Mouse (Mus musculus) heart, embryonic 10.5 days (tissue): Measurements from ENCODE around the gene Mmachc. TPM values are rescaled to one million over a fixed set of nuclear protein-coding genes. Genes with fewer than 3 reads are reported as not detected.
"Not testable (repeated sequence)": the region's sequence is repeated elsewhere in the genome, so short reads cannot be mapped to it uniquely, and the experiment has no call there.

Source experiments
- DNase-seq: peaks from one replicate; pipeline ENCODE4 v3.0.0-alpha.2; 2017; ENCODE audit warnings: low spot score
- H3K27ac ChIP-seq: fragments of 300-500 bp; sonication (generic); 2 replicates; pipeline ENCODE4 v1.5.1; 2016; ENCODE audit warnings: mild to moderate bottlenecking
- H3K27me3 ChIP-seq: fragments of 300-500 bp; sonication (generic); 2 replicates; pipeline ENCODE4 v1.6.1; 2016; ENCODE audit warnings: mild to moderate bottlenecking; ENCODE audit not compliant: poor library complexity, insufficient read depth, severe bottlenecking
- H3K36me3 ChIP-seq: fragments of 300-500 bp; sonication (generic); 2 replicates; pipeline ENCODE4 v1.6.1; 2016; ENCODE audit warnings: mild to moderate bottlenecking, moderate library complexity
- H3K4me1 ChIP-seq: fragments of 300-500 bp; sonication (generic); 2 replicates; pipeline ENCODE4 v1.6.1; 2016; ENCODE audit warnings: mild to moderate bottlenecking
- H3K4me3 ChIP-seq: fragments of 300-500 bp; sonication (generic); 2 replicates; pipeline ENCODE4 v1.5.1; 2016; ENCODE audit warnings: mild to moderate bottlenecking, moderate library complexity
- H3K9me3 ChIP-seq: fragments of 300-500 bp; sonication (generic); 2 replicates; pipeline ENCODE4 v1.6.1; 2016; ENCODE audit warnings: mild to moderate bottlenecking, moderate library complexity
- WGBS: fragments of 180-500 bp; shearing (Covaris S2); methylation state at CpG from one replicate; pipeline ENCODE4 v1.1.7; 2016; 5-methylcytosine and 5-hydroxymethylcytosine counted together
- polyA plus RNA-seq: library from polyadenylated mRNA; unstranded; fragments of >200 nt; fragmentation: Nextera tagmentation; extraction: Ambion mirVana; gene quantifications from 2 replicates; pipeline ENCODE4 v1.2.1, GENCODE M21; 2016

Mmachc gene
- polyA plus RNA-seq, 1 experiment from 2014 or later: 33.6 TPM

GRCm38 (mm10) chr4:116684665-116685064 lies 23.5 kb downstream of the Mmachc start:
- Histone ChIP-seq H3K27ac (peak overlapping the region; percentile 97), H3K4me1 (peaks cover 15% of the 10 kb centered on the region), H3K4me3 (peak overlapping the region; percentile 84), H3K27me3 (no peaks in the 10 kb centered on the region), H3K9me3 (no peaks in the 10 kb centered on the region), H3K36me3 (peaks cover 25% of the 10 kb centered on the region)
- no peak for DNase-seq
- 79% methylated on average over 2 of the region's 2 CpGs for WGBS

GRCm38 (mm10) chr4:116683957-116684356 lies 24.2 kb downstream of the Mmachc start:
- Histone ChIP-seq H3K9me3 (no peaks in the 10 kb centered on the region), H3K27ac (no peak overlapping the region), H3K27me3 (no peaks in the 10 kb centered on the region), H3K4me3 (no peak overlapping the region), H3K36me3 (peaks cover 18% of the 10 kb centered on the region), H3K4me1 (peaks cover 15% of the 10 kb centered on the region)
- DNase-seq: no peak
- 61% methylated on average over 4 of the region's 4 CpGs for WGBS

DNA sequence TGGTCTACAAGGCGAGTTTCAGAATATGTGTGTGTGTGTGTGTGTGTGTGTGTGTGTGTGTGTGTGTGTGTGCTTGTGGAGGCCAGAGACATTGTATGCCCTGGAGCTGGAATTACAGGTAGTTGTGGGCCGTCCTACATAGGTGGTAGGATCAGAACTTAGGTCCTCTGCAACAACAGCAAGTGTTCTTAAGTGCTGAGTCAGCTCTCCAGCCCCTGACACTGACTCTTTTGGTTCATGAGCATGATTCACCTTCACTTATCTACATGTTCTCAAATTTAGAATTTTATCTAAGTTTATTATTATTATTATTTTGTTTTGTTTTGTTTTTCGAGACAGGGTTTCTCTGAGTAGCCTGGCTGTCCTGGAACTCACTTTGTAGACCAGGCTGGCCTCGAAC lies 27.7 kb downstream of the Mmachc start:
- not testable (repeated sequence) for H3K36me3 ChIP-seq, H3K4me1 ChIP-seq, H3K27ac ChIP-seq, H3K9me3 ChIP-seq, H3K27me3 ChIP-seq, DNase-seq, H3K4me3 ChIP-seq
- WGBS: 87% methylated on average over 4 of the region's 4 CpGs

GRCm38 (mm10) chr4:116679141-116679540 lies 29.1 kb downstream of the Mmachc start:
- no peak overlapping the region for H3K4me3 ChIP-seq
- 65% methylated on average over 5 of the region's 5 CpGs for WGBS
- no peak overlapping the region for H3K27ac ChIP-seq
- DNase-seq: no peak
- H3K4me1 ChIP-seq: no peaks in the 10 kb centered on the region
- no peaks in the 10 kb centered on the region for H3K27me3 ChIP-seq
- no peaks in the 10 kb centered on the region for H3K9me3 ChIP-seq
- no peaks in the 10 kb centered on the region for H3K36me3 ChIP-seq

DNA sequence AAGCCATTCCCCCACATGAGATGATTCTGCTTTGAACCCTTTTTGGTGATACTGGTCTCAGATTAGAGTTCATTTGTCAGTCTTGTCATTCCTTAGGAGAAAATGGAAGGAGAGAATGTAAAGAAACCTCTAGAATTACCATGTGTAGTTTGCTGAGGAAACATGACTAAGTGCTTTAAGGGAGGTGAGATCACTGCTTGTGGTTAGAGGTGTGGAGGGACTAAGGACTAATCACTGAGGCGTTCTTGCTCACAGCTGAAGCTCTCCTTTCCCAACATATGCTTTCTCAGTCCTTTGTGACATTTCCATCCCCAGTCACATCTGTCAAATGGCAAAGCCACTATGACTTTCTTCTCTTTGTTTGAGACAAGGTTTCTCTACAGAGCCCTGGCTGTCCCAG lies 30.4 kb downstream of the Mmachc start:
- 73% methylated on average over 1 of the region's 1 CpGs for WGBS
- H3K27me3 ChIP-seq: no peaks in the 10 kb centered on the region
- no peak for DNase-seq
- no peak overlapping the region for H3K27ac ChIP-seq
- no peak overlapping the region for H3K4me3 ChIP-seq
- 0 out of 2 replicates have a peak, but pooled peaks cover 2% of the 10 kb centered on the region for H3K4me1 ChIP-seq
- H3K36me3 ChIP-seq: no peaks in the 10 kb centered on the region
- no peaks in the 10 kb centered on the region for H3K9me3 ChIP-seq

DNA sequence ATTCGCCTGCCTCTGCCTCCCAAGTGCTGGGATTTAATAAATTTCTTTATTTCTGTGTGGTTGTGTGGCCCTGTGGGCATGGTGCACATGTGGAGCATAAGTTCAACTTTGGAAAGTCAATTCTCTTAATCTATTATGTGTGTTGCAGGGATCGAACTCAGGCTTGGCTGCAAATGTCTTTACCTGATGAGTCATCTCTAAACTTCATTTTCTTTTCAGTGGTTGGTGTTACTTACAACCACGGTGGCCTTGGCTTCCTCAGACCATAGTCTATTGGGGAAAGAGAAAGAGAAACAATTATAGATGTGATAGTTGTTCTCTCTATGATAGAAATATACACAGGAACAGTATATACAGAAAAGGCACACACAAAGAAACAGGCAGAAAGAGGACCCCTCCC lies 32.2 kb downstream of the Mmachc start:
- Histone ChIP-seq H3K27ac (no peak overlapping the region), H3K4me3 (no peak overlapping the region), H3K27me3 (no peaks in the 10 kb centered on the region), H3K9me3 (no peaks in the 10 kb centered on the region), H3K36me3 (no peaks in the 10 kb centered on the region), H3K4me1 (0 out of 2 replicates have a peak, but pooled peaks cover 3% of the 10 kb centered on the region)
- WGBS: 74% methylated on average over 3 of the region's 3 CpGs
- no peak for DNase-seq

DNA sequence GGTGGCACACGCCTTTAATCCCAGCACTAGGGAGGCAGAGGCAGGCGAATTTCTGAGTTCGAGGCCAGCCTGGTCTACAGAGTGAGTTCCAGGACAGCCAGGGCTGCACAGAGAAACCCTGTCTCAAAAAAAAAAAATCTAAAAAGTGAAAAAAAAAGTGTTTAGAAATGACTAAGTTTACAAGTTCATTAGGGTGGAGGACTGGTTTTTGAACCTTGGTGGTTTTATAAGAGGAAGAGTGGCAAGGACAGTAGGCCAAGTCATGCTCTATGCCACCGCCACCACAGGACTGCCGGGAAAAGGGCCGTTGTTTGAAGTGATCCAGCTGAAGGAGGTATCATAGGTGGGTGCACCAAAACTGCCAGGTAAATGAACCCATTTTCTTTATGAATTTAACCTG lies 33.4 kb downstream of the Mmachc start:
- H3K9me3 ChIP-seq, H3K4me3 ChIP-seq, DNase-seq, H3K27me3 ChIP-seq, H3K27ac ChIP-seq, H3K4me1 ChIP-seq, H3K36me3 ChIP-seq: not testable (repeated sequence)
- WGBS: 88% methylated on average over 6 of the region's 6 CpGs

DNA sequence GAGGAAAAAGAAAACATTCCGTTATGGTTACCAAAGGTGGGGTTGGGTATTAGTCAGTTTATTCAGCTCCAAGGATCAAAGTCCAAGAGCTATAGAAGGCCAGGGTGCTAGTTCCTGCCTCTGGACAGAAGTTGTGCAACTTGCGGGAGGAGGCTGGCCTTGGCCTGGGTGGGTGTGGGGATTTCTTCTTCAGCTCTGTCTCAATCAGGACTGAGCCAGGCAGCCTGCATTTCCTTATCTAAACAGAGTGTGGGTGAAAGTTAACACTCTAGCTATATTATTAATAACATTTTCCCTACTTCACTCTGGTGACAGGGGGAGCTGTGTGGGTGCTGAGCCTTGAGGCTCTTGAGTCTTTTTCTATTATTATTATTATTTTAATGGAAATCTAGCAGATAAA lies 35.4 kb downstream of the Mmachc start:
- WGBS: 55% methylated on average over 2 of the region's 2 CpGs
- H3K36me3 ChIP-seq: no peaks in the 10 kb centered on the region
- DNase-seq: no peak

DNA sequence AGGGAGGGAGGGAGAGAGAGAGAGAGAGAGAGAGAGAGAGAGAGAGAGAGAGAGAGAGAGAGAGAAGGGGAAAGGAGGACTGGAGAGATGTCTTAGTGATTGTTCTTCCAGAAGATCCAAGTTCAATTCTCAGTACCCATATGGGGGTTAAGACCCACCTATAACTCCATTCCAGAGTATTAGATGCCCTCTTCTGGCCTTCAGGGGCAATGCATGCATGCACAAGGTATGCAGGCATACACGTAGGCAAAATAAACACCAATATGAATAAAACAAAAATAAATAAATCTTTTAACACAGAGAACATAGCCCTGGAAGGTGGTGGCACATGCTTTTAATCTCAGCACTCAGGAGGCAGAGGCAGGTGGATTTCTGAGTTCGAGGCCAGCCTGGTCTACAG lies 38.9 kb downstream of the Mmachc start:
- Histone ChIP-seq H3K9me3 (no peaks in the 10 kb centered on the region), H3K4me1 (0 out of 2 replicates have a peak, but pooled peaks cover 3% of the 10 kb centered on the region), H3K4me3 (no peak overlapping the region), H3K27me3 (no peaks in the 10 kb centered on the region), H3K36me3 (no peaks in the 10 kb centered on the region), H3K27ac (no peak overlapping the region)
- no peak for DNase-seq
- WGBS: 63% methylated on average over 2 of the region's 2 CpGs

More for the DNA sequence above, 35.4 kb downstream of the Mmachc start:
- H3K27me3 ChIP-seq: no peaks in the 10 kb centered on the region
- H3K4me3 ChIP-seq: no peak overlapping the region
- H3K27ac ChIP-seq: no peak overlapping the region
- no peaks in the 10 kb centered on the region for H3K9me3 ChIP-seq
- 0 out of 2 replicates have a peak, but pooled peaks cover 3% of the 10 kb centered on the region for H3K4me1 ChIP-seq

GRCm38 (mm10) chr4:116668145-116668544 lies 40.1 kb downstream of the Mmachc start:
- no peak overlapping the region for H3K27ac ChIP-seq
- no peaks in the 10 kb centered on the region for H3K36me3 ChIP-seq
- 0 out of 2 replicates have a peak, but pooled peaks cover 3% of the 10 kb centered on the region for H3K4me1 ChIP-seq
- H3K9me3 ChIP-seq: no peaks in the 10 kb centered on the region
- H3K27me3 ChIP-seq: no peaks in the 10 kb centered on the region
- WGBS: 56% methylated on average over 3 of the region's 3 CpGs
- no peak overlapping the region for H3K4me3 ChIP-seq
- no peak for DNase-seq

GRCm38 (mm10) chr4:116666625-116667024 lies 41.6 kb downstream of the Mmachc start:
- WGBS: 51% methylated on average over 4 of the region's 4 CpGs
- no peak for DNase-seq
- Histone ChIP-seq H3K36me3 (no peaks in the 10 kb centered on the region), H3K4me1 (no peaks in the 10 kb centered on the region), H3K27me3 (no peaks in the 10 kb centered on the region), H3K4me3 (no peak overlapping the region), H3K27ac (no peak overlapping the region), H3K9me3 (no peaks in the 10 kb centered on the region)

GRCm38 (mm10) chr4:116661998-116662397 lies 46.2 kb downstream of the Mmachc start:
- Histone ChIP-seq H3K9me3 (no peaks in the 10 kb centered on the region), H3K4me1 (no peaks in the 10 kb centered on the region), H3K27ac (no peak overlapping the region), H3K36me3 (no peaks in the 10 kb centered on the region), H3K27me3 (no peaks in the 10 kb centered on the region), H3K4me3 (no peak overlapping the region)
- no peak for DNase-seq
- 88% methylated on average over 1 of the region's 1 CpGs for WGBS

GRCm38 (mm10) chr4:116660829-116661228 lies 47.4 kb downstream of the Mmachc start:
- H3K27ac ChIP-seq: no peak overlapping the region
- 72% methylated on average over 6 of the region's 6 CpGs for WGBS
- H3K4me1 ChIP-seq: 0 out of 2 replicates have a peak, but pooled peaks cover 5% of the 10 kb centered on the region
- DNase-seq: no peak
- no peaks in the 10 kb centered on the region for H3K9me3 ChIP-seq
- no peaks in the 10 kb centered on the region for H3K27me3 ChIP-seq
- H3K4me3 ChIP-seq: no peak overlapping the region
- H3K36me3 ChIP-seq: no peaks in the 10 kb centered on the region

GRCm38 (mm10) chr4:116659916-116660315 lies 48.3 kb downstream of the Mmachc start:
- H3K4me1 ChIP-seq, H3K36me3 ChIP-seq, H3K4me3 ChIP-seq, H3K9me3 ChIP-seq, H3K27ac ChIP-seq, H3K27me3 ChIP-seq, DNase-seq: not testable (repeated sequence)
- 87% methylated on average over 6 of the region's 6 CpGs for WGBS
